Mouse (Mus musculus) embryonic stem cell, embryonic (primary cell): ENCODE results near the gene Flcn.

ENCODE experiments used
- CTCF ChIA-PET, 4 experiments: fragments of 300-600 bp in 2 of 4; fragments of 350-600 bp in 2 of 4; sonication (Branson Sonifier 250); formaldehyde crosslinking; loops; one replicate each; lab custom pipeline; 2022; ENCODE audit warnings: inconsistent platforms in 2 of 4; lab: Charles Lee
- POLR2A ChIA-PET, 4 experiments: fragments of 300-600 bp in 2 of 4; fragments of 350-600 bp in 2 of 4; sonication (Branson Sonifier 250); formaldehyde crosslinking; loops; one replicate each; lab custom pipeline; 2022; ENCODE audit warnings: antibody characterized with exemption in 4 of 4, inconsistent platforms in 1 of 4; lab: Charles Lee

Gene Flcn

DNA sequence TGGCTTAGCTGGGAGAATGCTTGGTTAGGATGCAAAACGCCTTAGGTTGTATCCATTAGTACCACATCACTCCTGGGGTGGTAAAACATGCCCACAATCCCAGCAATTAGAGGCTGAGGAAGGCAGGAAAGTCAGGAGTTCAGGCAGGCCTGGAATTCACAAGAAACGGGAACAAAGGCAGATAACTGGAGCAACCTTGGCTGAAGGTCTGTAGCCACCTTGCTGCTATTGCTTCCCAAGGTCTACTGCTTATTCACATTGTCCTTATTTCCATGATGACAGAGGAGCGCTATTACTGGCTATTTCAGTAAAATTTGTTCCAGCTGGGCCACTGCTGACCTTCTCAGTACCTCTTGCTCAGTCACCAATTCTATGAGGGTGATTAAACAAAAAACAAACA, 3.5 kb upstream of the Flcn start:
- ChIA-PET POLR2A (interaction anchor here in 3 of 4 experiments (0.9 to 7.5 kb wide), 14 partner anchors 9 to 34 kb away, joined by 3 to 75 read pairs (median 4); partner anchors contain the start of genes Cops3 (in 2 of the 3), Nt5m (in 2 of the 3) and Pld6 (in 2 of the 3)), CTCF (interaction anchor here in 1 of 4 experiments (1.8 kb wide), 1 partner anchor 288 kb away, joined by 5 read pairs; no protein-coding TSS in a partner anchor)

GRCm38 (mm10) chr11:59811211-59811610, 1.4 kb upstream of the Flcn start:
- ChIA-PET CTCF (interaction anchor here in 2 of 4 experiments (0.6 to 1.9 kb wide), 3 partner anchors 11 to 33 kb away, joined by 3 to 7 read pairs (median 4); partner anchors contain the start of gene Pld6 (in 1 of the 2)), POLR2A (interaction anchor here in 3 of 4 experiments (0.7 to 7.5 kb wide), 27 partner anchors 11 to 726 kb away, joined by 3 to 75 read pairs (median 6); partner anchors contain the start of genes Pld6 (in 3 of the 3), Cops3 (in 2 of the 3) and Nt5m (in 2 of the 3))

DNA sequence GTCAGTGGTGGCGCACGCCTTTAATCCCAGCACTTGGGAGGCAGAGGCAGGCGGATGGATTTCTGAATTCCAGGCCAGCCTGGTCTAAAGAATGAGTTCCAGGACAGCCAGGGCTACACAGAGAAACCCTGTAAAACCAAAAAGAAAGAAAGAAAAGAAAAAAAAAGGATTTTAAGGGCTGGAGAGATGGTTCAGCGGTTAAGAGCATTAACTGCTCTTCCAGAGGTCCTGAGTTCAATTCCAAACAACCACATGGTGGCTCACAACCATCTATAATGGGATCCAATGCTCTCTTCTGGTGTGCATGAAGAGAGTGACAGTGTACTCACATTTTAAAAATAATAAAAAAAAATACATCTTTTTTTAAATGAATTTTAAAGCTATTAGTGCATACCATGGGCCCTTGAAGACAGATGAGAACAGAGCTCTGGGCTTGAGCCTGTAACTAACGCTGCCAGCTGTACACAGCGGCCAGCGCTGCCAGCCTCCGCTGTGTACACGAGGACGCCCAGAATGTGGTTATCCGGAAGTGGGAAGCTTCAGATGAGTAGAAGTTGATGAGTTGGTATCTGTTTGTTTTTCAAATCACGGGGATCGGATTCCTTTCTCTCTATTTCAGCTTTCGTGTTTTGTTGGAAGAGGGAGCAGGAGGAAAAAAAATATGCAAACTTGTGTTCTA, 803 bp upstream of the Flcn start:
- ChIA-PET POLR2A (interaction anchor here in 3 of 4 experiments (0.6 to 7.5 kb wide), 33 partner anchors 10 to 727 kb away, joined by 3 to 75 read pairs (median 5); partner anchors contain the start of genes Pld6 (in 3 of the 3), Cops3 (in 2 of the 3) and Nt5m (in 2 of the 3)), CTCF (interaction anchor here (0.7 to 1.9 kb wide), 4 partner anchors 10 to 32 kb away, joined by 3 to 7 read pairs (median 4); no protein-coding TSS in a partner anchor)

- CTCF ChIA-PET = interaction anchor here in 2 of 4 experiments (0.6 to 1.3 kb wide), 4 partner anchors 9 to 245 kb away, joined by 3 read pairs; no protein-coding TSS in a partner anchor
- POLR2A ChIA-PET = interaction anchor here in 3 of 4 experiments (0.5 to 7.5 kb wide), 20 partner anchors 9 to 469 kb away, joined by 3 to 75 read pairs (median 4); partner anchors contain the start of genes Cops3 (in 1 of the 3), Nt5m (in 1 of the 3), Pld6 (in 1 of the 3) and Rasd1 (in 1 of the 3)
These were observed 646 bp downstream of the Flcn start for GRCm38 (mm10) chr11:59809071-59809669.

DNA sequence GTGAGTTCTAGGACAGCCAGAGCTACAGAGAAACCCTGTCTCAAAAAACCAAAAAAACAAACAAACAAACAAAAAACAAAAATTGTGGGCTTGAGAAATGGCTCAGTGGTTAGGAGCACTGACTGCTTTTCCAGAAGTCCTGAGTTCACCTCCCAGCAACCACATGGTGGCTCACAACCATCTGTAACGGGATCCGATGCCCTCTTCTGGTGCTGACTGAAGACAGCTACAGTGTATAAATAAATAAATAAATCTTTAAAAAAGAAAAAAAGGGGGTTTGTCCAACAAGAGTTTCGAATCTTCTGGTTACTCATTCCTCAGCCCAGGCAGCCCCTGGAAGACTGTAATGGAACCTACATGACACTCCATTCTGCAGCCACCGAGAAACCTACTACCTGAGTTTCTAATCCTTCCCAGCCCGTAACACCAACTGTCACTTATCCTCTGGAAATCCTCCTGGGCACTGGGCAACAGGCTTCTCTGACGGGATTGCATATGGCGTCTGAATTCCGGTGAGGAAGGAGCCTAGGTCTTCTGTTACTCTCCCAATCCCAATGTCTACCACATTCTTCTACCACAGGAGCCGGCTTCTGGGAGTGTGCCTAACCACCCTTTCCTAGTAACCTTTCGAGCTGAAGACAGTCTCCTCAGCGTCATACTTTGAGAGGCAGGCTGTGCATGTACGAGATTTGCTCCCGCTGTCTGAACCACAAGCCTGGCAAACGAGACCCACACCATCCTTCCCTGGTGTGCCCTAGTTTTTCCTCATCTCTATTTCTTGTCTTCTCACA, 1.5 kb downstream of the Flcn start:
- ChIA-PET POLR2A (interaction anchor here in 3 of 4 experiments (0.5 to 7.5 kb wide), 23 partner anchors 8 to 468 kb away, joined by 3 to 75 read pairs (median 4); partner anchors contain the start of genes Cops3 (in 1 of the 3), Nt5m (in 1 of the 3), Pld6 (in 1 of the 3) and Rasd1 (in 1 of the 3)), CTCF (interaction anchor here in 2 of 4 experiments (0.8 to 1.3 kb wide), 3 partner anchors 8 to 30 kb away, joined by 3 read pairs; no protein-coding TSS in a partner anchor)

DNA sequence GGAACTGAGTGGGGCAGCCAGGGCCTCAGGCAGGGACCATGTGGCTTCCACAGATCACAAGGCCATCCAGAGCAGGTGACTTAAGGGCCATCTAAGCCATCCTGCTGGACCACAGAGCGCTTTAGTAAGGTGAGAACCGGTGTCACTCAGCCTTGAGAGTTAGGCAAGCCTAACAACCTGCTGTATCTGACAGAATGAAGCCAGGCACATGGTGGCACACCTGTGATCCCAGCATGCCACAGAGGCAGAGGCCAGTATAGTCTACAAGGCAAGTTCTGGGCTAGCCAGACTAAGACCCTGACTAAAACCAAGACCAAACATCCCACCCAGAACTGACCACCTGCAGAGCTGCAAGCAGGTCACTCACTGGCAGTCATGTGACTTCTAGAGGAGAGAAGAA, 4.2 kb downstream of the Flcn start:
- CTCF ChIA-PET = interaction anchor here in 1 of 4 experiments (1.3 kb wide), 1 partner anchor 18 kb away, joined by 4 read pairs; no protein-coding TSS in a partner anchor
- POLR2A ChIA-PET = interaction anchor here in 3 of 4 experiments (0.7 to 2.1 kb wide), 10 partner anchors 9 to 34 kb away, joined by 3 to 12 read pairs (median 4); partner anchors contain the start of genes Nt5m (in 2 of the 3), Cops3 (in 1 of the 3) and Pld6 (in 1 of the 3)

- CTCF ChIA-PET = interaction anchor here in 1 of 4 experiments (1.3 kb wide), 1 partner anchor 18 kb away, joined by 4 read pairs; no protein-coding TSS in a partner anchor
- POLR2A ChIA-PET = interaction anchor here in 3 of 4 experiments (0.6 to 1.7 kb wide), 5 partner anchors 9 to 34 kb away, joined by 3 to 4 read pairs (median 4); partner anchors contain the start of genes Cops3 (in 1 of the 3) and Nt5m (in 1 of the 3)
These were observed 4.6 kb downstream of the Flcn start for GRCm38 (mm10) chr11:59805256-59805655.

- ChIA-PET CTCF (no interaction called here), POLR2A (interaction anchor here in 3 of 4 experiments (0.6 to 1.6 kb wide), 4 partner anchors 9 to 16 kb away, joined by 3 to 4 read pairs (median 4); no protein-coding TSS in a partner anchor)
These were observed 5.3 kb downstream of the Flcn start for GRCm38 (mm10) chr11:59804409-59805110.

DNA sequence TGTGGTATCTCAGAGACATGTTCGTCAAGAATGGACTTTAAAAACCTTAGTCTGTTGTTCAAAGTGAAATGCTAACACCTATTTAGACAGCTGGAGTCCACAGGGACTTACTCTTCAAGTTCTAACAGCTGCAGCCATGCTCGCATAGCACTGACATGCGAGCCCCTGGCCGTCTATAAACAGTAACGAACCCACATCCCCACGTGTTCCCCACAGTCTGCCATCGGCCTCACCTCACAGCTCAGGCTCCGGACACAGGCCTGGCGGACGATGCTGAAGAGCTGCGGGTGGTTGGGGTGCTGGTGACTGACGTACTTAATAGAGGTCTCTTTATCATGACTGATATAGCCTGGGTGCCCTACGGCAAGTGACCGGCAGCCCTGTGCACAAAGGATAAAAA, 6.3 kb downstream of the Flcn start:
- ChIA-PET CTCF (no interaction called here), POLR2A (interaction anchor here in 1 of 4 experiments (1.6 kb wide), 1 partner anchor 15 kb away, joined by 4 read pairs; no protein-coding TSS in a partner anchor)

DNA sequence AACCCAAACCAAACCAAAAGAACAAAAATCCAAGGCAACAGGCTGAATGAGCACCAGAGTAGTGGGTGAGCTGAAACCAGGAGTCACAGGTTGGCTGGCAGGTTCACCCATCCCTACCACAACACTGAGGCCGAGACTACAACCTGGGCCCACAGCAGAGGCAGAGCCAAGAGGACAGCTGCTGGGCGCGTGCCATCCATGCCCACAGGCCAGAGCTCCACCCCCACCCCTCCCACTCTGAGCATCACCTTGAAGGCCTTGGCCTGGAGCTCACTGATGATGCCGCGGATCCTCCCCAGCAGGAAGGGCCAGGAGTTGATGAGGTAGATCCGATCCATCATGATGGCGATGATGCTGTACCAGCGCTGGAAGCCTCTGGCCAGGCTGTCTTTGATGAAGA, 7.9 kb downstream of the Flcn start:
- ChIA-PET POLR2A (interaction anchor here in 3 of 4 experiments (0.6 to 1.9 kb wide), 7 partner anchors 10 to 41 kb away, joined by 3 to 7 read pairs (median 5); partner anchors contain the start of genes Pld6 (in 2 of the 3), Cops3 (in 1 of the 3) and Nt5m (in 1 of the 3)), CTCF (interaction anchor here in 1 of 4 experiments (1.3 kb wide), 1 partner anchor 15 kb away, joined by 3 read pairs; the partner anchor contains the start of gene Pld6)

DNA sequence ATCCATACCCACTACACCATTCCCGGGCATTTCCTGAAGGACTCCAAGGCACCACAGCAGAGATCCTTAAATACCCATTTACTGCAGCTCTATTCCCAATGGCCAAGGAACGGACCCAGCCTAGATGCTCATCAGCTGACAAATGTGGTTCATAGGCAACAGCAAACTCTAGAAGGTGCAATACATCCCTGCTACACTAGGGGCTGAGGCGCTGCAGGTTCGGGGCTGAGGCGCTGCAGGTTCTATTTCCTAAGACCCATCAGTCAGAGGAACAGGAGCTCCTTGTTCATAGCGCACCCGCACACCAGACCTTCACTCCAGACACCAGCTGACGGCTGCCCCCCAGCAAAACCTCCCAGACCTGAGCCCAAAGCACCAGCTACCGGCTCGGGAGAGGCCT, 9.4 kb downstream of the Flcn start:
- CTCF ChIA-PET = interaction anchor here (0.6 to 1.4 kb wide), 15 partner anchors 9 to 508 kb away, joined by 3 to 10 read pairs (median 3); partner anchors contain the start of genes Flcn (in 2 of the 4), Cops3 (in 1 of the 4), Nt5m (in 1 of the 4) and Pemt (in 1 of the 4)
- POLR2A ChIA-PET = interaction anchor here in 3 of 4 experiments (0.7 to 3.9 kb wide), 22 partner anchors 8 to 410 kb away, joined by 3 to 31 read pairs (median 4); partner anchors contain the start of genes Flcn (in 2 of the 3), Pld6 (in 2 of the 3) and Cops3 (in 1 of the 3)

GRCm38 (mm10) chr11:59793390-59793789, 16.4 kb downstream of the Flcn start:
- CTCF ChIA-PET = interaction anchor here in 3 of 4 experiments (0.5 to 1.0 kb wide), 3 partner anchors 11 to 163 kb away, joined by 3 to 5 read pairs (median 4); no protein-coding TSS in a partner anchor
- POLR2A ChIA-PET = interaction anchor here in 3 of 4 experiments (0.7 to 1.1 kb wide), 3 partner anchors 13 to 414 kb away, joined by 3 to 4 read pairs (median 4); no protein-coding TSS in a partner anchor

GRCm38 (mm10) chr11:59789311-59789710, 20.5 kb downstream of the Flcn start:
- POLR2A ChIA-PET = interaction anchor here in 3 of 4 experiments (0.6 to 2.2 kb wide), 4 partner anchors 10 to 26 kb away, joined by 3 to 7 read pairs (median 6); no protein-coding TSS in a partner anchor
- CTCF ChIA-PET = interaction anchor here in 1 of 4 experiments (1.5 to 1.9 kb wide), 2 partner anchors 11 kb away, joined by 3 to 6 read pairs; no protein-coding TSS in a partner anchor

DNA sequence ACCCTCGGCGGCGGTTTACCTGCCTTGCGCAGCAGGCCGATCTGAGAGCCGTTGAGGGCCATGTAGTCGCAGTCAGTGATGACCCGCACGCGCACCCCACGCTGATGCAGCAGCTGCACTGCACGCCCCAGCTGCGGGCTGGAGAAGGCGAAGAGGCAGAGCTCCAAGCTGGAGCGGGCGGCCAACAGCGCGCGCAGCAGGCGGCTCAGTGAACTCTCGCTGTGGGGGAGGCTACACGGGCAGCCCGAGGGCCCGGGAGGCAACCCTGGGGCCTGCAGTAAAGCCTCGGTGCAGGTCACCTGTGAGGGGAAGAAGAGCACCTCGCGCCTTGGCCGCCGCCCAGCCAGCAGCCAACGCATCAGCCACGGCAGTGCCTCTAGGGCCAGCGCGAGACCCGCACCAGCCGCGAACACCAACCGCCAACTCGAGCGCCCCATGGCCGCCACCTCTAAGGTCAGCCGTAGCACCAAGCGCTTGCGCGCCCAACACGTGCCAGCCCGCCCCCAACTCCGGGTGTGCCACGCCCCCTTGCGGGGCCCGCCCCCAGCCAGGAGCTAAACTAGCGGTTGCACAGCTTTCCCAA, 22.5 kb downstream of the Flcn start, which contains the start of gene Pld6:
Gene Pld6, minus strand, starts transcription at position 447 of the 583 bp plus-strand sequence.
- POLR2A ChIA-PET = interaction anchor here (0.5 to 2.4 kb wide), 35 partner anchors 8 to 750 kb away, joined by 3 to 17 read pairs (median 4); partner anchors contain the start of genes Cops3 (in 3 of the 4), Nt5m (in 3 of the 4), Flcn (in 2 of the 4) and Rasd1 (in 1 of the 4)

More for the DNA sequence above, 22.5 kb downstream of the Flcn start, which contains the start of gene Pld6:
- CTCF ChIA-PET = interaction anchor here (0.6 to 1.4 kb wide), 12 partner anchors 9 to 262 kb away, joined by 3 to 22 read pairs (median 3); no protein-coding TSS in a partner anchor
